Mouse (Mus musculus): ENCODE results near the gene Tmem198. TPM values are rescaled to one million over a fixed set of nuclear protein-coding genes. Genes with fewer than 3 reads are reported as not detected.

Tmem198 gene
- polyA plus RNA-seq, 1 experiment = 1.6 TPM

DNA sequence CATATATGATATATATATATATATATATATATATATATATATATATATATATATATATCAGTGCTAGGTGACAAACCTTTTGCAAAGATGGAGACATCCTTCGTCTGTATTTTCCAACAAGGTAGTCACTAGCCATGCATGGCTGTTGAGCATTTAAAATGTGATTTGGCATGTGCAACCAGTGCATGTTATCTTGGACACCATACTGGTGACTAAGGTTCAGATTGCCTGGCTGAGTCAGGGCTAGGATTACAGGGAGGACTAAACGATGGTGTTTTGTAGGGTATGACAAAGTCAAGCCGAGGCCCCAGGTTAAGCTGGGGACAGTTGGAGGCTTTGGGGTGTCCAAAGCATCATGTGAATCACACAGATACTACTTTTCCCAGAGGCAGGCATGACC is 23.9 kb upstream of the Tmem198 start:
- DNase-seq (ENCODE audit: low spot score) = no peak

DNA sequence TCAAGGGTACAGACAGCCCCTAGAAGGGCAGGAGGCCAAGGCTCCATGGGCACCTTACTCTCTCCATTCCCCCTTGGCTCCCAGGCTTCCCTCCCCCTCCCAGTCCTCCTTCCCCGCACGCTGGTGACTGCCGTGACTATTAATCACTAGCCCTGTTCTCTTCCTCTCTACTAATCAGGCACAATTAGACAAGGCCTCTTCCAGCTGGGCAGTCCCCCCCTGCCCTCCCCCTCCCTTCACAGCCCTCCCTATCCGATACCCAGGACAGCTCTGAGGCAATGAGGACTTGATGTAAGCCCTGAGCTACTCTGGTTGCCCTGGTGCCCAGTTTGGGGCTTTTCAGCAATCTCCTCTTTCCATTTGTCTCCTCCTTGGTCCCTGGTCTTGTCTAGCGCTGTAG is 23.4 kb upstream of the Tmem198 start:
- DNase-seq (ENCODE audit: low spot score) = no peak

DNA sequence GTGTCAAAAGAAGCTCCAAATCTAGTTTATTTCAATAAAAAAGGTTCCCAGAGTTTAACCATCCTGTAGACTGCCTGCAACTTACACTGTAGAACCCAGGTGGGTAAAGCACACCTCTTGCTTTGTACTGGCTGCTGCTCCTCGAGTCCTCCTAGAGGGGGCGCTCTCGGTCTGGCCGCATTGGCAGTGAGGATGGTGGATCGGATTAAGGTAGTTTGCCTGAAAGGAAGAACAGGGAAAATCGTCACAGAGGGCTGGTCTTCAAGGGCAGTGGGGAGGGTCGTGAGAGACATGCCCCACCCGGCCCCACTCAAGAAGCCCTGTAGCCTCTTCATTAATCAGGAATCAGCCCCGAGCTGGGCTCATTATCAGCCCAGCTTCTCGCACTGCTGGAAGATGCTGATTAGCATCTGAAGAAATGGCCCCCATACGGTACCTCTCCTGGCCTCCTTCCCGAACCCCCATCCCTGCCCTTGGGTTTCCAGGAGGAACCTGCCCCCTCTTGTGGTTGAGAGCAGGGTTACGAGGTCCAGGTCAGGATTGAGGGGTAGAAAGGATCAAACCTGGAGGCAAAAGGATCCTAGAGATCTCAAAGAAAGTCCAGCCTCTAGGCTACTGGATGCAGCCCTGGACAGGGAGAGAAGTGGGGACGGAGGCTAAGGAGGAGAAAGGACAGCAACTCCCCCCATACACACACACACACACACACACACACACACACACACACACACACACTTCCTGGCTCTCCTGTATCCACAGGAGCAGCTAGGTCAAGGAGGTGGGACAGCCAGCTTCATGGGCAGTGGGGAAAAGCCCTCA is 22.4 kb upstream of the Tmem198 start:
- no peak for DNase-seq (ENCODE audit: low spot score)

DNA sequence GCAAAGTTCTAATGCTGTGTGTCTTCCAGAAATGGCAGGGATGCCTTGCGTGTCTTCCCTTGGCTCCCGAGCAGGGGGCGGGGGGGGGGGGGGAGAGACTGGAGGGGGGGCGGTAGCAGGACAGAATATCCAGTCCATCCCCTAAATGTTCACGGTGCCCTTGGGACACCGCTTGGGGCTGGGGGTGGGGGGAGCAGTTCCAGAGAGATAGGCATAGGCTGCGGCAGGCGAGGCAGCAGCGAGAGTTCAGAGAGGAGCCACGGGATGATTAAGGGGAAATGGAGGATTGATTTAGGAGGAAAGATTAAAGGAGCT is 21.7 kb upstream of the Tmem198 start:
- no peak for DNase-seq (ENCODE audit: low spot score)

DNA sequence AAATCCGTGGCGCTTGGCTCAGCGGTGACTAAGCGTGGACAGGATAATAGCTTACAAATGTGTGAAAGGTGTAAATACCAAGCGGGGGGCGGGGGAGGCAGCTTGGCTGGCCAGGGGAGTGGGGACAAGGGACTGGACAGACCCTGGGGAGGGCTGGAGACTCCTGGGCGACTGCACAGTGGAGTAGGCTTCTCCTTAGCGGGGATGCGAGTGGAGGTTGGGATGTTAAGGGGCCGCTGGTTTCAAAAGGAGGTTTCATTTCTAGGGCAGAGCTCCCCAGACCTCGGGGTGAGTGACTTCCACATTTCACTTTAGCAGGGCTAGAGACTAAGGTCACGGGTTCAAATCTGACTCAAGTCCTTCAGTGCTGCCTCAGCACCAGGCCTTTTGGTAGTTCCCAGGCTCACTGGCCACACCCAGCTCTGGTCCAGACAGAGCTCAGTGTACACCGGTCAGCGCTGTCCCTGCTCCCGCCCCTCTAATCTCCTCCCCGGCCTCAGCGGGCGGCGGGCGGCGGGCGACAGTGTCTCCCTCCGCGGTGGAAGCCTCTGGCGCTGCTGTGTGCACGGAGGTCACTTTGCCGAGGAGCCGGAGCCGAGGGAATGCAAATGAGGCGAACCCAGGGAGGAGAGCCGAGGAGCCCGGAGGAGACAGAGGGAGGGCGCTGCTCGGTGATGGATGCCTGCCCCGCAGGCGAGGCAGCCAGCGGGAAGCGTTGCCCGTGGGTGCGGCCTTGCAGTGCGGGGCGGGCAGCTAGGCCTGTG is 21.1 kb upstream of the Tmem198 start:
- no peak for DNase-seq (ENCODE audit: low spot score)

DNA sequence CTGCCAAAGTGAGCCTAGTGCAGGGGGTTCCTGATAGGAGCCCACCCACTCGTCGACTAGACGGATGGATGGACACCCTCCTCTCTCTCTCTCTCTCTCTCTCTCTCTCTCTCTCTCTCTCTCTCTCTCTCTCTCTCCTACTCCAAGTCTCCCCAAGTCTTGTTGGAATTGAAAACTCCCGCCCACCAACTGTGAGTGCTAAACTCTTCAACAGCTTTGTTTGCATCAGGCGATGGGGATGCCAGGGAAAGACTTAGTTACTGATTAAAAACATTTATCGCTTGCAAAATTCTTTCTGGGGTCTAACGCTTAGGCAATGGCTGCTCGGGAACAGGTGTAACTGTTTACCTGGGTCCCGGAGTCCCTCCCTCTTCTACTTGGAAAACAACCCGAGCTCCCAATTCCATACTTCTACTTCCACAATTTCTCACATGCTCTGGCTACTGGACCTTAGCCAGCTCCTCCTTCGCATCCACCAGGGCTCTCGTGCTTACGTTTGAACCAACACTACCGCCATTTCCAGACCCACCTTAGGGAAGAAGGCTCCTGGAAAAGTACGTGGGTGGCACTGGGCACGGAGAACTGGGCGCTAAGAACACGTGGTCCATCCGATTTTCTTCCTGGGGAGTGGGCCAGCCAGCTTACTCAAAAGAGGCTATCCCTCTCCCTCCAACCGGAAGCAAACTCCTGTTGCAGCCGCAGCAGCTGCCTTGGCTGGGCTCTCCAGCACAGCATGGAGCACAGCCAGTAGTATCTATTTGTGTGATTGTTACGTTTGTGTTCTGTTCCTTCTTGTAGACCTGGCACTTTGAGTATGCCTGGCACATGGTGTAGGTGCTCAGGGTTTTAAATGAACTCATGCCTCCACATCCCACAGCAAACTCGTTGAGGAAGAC is 20.3 kb upstream of the Tmem198 start:
- no peak for DNase-seq (ENCODE audit: low spot score)

DNA sequence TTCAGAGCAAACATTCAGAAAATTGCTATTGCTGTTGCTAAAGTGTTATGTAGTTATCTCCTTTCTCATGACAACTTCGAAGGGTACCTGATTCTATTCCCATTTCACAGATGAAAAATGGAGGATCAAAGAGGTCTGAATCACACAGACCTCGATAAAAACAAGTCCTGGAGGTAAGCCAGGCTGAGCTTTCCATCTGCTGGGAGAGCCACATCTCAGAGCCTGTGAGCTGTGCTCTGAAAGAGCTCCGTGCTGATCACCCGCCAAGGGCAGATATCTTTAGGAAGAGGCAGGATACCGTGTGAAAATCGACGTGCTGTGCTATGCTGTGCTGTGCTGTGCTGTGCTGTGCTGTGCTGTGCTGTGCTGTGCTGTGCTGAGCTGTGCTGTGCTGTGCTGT is 19.0 kb upstream of the Tmem198 start:
- DNase-seq (ENCODE audit: low spot score) = no peak

DNA sequence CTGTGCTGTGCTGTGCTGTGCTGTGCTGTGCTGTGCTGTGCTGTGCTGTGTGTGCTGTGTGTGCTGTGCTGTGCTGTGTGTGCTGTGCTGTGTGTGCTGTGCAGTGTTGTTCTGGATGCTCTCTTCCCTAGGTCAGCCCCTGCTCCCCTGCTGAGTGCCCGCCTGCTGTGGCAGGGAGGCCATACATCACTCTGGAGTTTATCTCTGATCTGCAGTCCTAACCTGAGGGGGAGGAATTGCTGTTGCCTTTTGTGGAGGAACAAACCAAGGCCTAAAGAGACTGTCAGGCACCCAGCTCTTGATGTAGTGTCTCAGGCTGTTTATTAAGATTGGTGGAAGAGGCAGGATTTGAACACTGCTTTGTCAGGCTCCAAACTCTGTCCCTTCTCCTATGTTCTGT is 16.7 kb upstream of the Tmem198 start:
- no peak for DNase-seq (ENCODE audit: low spot score)

DNA sequence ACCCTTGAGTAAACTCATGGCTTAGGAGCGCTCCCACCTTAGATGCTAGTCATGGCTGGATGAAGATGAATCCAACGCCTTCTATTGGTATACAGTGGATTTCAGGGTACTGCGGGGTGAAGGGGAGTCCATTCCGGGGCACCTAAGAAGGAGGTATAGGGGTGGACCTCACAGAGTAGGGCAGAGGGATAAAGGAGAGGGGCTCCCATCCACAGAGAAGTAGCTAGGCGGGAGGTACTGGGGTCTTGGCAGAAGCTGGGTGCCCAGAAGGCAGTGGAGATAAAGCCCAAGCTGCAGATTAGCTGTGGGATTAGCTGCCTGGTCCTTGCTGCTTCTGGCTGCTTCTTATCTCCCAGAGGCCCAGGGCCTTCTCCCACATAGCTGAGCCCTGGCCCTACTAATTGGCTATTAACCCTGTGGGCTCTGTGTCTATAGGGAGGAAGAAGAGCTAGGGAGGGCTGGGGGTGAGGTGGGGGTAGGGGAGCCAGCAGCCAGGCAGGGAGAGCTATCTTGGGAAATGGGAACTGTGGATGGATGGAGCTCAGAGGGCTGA is 15.6 kb upstream of the Tmem198 start:
- no peak for DNase-seq (ENCODE audit: low spot score)

DNA sequence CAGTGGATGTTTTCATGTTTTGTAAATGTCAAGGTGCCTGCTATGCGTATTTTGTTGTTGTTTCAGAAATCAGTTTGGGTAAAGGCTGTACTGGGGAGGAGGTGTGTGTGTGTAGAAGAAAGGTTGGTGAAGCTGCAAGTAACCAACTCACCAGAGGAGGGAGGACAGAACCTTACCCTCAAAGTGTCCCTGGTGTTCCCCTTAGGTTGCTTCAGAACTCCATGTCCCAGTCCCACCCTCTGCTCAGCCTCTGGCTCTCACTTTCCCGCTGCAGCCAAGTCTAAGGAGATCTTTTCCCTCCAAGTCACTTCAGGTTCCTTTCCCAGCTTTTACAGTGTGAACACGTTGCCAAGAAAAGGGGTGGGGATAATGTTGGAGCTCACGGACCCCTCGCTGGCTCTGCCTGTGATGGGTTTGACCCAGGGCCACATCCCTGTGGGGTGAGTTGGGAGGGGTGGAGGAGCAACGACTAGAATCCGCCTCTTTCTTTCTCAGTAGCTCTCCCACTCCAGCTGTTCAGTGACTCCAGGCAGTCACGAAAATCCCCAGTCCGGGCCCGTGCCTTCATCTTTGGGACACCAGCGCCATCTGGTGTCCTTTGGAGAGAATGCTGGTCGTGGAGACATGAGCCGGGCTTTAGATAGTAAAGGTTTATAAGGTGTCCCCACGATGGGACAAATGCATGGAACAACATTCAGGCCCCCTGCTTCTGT is 12.0 kb upstream of the Tmem198 start:
- peak; percentile 60 for DNase-seq (ENCODE audit: low spot score)

DNA sequence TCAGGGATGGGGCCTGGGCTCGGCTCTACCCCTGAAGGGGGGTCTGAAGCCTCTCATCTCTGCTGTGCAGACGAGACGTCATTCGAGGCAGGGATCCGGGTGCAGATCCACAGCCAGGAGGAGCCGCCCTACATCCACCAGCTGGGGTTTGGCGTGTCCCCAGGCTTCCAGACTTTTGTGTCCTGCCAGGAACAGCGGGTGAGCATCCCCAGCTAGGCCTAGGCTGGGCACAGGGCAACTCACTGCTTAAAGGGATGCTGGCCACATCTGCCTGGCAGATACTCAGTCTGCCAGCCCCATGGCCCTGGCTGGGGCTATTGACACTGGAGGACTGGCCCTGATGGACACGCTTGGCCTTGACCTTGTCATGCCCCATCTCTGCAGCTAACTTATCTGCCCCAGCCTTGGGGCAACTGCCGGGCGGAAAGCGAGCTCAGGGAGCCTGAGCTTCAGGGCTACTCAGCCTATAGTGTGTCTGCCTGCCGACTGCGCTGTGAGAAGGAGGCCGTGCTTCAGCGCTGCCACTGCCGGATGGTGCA is 10.0 kb upstream of the Tmem198 start:
- DNase-seq (ENCODE audit: low spot score) = no peak

DNA sequence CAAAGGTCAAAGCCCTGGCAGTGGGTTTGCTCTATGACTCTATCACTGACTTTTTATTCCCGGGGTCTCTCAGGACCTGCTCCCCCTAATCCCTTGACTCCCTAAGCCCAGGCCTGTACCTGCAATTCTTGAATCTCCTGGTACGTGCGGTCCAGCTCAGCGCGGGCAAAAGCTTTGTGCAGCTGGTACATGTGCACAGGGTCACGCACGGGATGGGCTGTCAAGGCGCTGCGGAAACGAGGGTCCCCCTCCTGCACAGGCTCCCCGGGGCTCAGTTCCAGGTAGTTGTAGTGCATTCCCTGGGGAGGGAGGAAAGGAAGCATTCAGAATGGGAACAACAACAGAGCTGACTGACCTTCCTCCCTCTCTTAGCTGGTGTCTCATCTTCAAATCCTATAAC is 2.9 kb upstream of the Tmem198 start:
- DNase-seq (ENCODE audit: low spot score) = no peak

DNA sequence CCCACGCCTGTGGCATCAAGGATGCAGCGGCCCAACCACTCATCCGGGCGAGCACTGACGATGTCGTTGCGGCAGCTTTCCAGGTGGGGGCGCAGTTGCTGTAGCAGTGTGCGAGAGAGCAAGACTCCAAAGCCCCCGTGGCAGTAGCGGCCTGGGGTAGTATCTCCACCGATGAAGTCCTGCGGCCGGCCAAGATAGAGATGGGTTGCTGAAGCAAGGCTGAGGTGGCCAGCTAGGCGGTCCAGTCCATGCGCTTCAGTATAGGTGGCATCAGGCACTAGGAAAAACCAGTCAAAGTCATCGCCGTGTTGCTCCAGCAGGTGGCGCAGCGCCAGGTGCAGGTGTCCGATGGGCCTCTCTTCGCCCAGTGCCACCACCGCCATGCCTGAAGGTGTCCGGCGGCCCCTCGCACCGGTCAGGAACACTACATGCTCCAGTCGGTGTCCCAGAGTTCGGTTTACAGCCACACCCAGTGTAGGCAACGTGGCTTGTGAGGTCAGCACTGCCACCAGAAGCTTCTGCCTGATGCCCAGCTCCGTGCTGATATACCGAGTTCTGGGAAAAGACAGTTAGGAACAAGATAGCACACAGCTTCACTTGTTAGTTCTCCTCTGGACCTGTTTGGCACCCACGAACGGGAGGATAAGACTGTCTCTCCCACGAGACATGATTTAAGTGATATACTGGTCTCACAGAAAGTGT is 1.9 kb upstream of the Tmem198 start:
- peak; percentile 74 for DNase-seq (ENCODE audit: low spot score)

DNA sequence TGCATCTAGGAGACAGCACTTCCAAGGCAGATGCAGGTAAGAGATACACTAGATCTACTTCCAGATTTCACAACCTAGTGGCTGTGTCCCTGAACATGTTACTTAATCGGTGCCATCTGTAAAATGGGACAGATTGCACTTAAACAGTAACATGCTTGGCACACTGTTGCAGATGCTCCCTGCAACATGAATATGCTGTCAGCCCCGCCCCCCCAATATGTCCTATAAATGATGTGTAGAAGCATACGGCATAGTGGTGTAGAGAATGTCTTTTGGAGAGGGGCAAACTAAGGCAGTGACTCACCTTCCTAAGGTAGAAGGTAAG is 1.4 kb upstream of the Tmem198 start:
- no peak for DNase-seq (ENCODE audit: low spot score)

DNA sequence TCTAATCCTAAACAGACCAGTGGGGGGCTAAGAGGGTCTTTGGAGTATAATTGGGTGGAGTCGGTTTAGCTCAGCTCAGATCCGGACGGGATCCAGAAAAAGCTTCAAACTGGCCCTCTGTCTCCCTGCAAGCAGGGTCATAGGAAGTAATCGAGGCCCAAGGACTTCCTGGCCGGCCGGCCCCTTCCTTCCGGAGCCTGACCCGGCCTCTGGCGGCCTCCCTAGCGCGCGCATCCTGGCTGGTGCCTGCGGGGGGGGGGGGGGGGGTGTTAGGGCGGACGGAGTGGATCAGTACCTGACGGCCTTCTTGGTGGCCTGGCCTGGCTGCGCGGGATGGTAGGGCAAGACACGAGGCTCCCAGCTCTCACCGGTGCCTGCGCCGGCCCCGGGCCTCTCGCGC is 835 bp upstream of the Tmem198 start:
- no peak for DNase-seq (ENCODE audit: low spot score)

DNA sequence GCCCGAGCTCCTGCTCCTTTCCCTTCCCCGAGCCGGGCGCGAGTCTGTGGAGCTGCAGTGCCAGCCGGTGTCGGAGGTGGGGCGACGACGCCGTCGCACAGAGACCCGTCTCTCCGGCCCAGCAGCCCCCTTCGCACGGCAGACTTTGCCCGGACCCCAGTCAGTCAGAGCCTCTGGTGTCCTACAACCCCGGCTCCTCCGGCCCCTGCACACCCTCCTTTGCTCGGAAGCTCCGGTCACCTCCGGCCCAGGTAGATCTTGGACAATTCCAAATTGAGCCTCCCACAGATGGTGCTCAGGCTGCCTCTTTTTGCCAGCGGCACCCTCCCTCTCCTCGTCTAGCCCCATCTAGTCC is 280 bp downstream of the Tmem198 start:
- DNase-seq (ENCODE audit: low spot score) = no peak

DNA sequence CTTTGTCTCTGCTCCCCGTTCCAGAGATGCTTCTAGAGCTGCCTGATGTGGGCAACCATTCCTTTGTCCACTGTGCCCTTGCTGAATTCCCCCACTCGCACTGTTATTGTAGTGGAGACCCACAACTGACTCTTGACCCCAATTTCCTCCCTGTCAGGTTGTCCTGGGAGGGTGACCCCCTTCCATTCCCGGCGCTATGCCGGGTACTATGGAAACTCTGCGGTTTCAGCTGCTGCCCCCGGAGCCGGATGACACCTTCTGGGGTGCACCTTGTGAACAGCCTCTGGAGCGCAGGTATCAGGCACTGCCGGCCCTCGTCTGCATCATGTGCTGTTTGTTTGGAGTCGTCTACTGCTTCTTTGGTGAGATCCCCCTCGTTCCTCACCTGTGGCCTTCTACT is 704 bp downstream of the Tmem198 start:
- no peak for DNase-seq (ENCODE audit: low spot score)

DNA sequence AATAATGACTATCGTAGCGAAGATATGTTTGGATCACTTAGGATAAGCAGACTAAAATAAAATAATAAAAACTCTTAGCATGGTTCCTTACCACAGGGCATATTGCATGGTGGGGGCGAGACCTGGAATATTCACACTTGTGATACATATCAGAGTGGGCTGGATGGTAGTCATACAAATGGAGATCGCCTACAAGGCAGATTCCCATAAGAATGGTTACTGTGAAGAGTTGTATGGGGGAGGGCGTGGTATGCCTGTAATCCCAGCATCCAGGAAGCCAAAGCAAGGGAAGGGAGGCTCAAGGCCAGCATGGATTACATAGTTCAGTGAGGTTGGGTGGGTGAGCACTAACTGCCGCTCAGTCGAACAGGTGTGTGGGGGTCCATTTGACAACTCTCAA is 1.4 kb downstream of the Tmem198 start:
- DNase-seq (ENCODE audit: low spot score) = no peak

DNA sequence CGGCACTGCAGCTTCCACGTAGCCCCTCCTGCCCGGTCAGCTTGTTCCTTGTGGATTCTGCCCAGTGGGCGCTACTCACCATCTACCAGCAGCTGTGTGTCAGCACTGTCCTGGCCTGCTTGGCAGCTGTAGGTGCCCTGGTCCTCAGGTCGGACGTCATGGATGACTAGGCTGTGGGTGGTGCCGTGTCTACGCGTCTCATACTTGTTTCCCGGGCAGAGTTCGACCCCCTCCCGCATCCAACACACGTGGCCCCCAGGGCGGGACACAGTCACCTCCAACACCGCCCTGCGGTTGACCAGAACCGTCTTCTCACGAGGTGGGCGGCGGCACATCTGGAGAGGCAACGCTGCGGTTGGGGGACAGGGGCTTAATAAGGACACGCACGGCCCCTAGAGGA is 7.2 kb downstream of the Tmem198 start:
- DNase-seq (ENCODE audit: low spot score) = no peak

DNA sequence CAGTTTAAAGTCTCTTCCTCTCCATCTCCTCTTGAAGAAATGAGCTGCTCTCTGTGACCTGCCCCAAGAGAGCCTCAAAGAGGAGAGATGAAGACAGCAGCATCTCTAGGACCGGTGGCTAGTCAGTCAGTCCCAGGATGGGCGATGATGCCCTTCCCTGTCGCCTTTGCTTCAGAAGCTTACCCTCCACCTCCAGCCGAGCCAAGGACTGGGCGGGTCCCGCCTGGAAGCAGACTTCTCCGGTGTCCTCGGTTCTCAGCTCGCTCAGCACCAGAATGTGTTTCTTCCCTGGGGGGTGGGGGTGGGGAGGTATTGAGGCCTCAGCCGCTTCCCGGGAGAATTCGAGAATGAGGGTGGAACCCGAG is 7.7 kb downstream of the Tmem198 start:
- DNase-seq (ENCODE audit: low spot score) = no peak
